Mouse (Mus musculus): ENCODE results near the gene Prss12. TPM values are rescaled to one million over a fixed set of nuclear protein-coding genes. Genes with fewer than 3 reads are reported as not detected.

The Prss12 gene
- polyA plus RNA-seq, 1 experiment from 2014 or later: 0.79 TPM

DNA sequence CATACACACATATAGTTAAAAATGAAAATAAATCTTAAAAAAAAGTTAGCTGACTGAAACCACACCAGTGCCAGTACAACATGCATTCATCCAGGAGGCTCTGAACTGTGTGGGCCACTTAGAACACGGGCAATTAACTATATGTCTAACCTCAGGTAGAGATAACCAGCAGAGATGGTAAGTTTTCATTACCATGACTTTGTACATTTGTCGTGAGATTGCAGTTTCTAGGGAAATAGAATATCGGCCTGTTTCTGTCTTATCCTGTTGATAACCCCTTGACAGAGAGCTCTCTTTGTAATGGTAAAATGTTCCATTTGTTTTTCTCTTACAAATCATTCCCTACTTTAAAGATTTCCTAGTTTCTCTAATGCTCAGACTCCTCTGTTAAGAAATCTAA, 103.8 kb downstream of the Prss12 start:
- Histone ChIP-seq H3K4me2 (ENCODE audit: low read depth, low read length) (no peak overlapping the region), H3K4me3 (ENCODE audit: low read depth, low read length) (no peak overlapping the region), H3K9ac (ENCODE audit: low read depth, low read length) (no peak overlapping the region), H3K9me3 (replicated peaks; ENCODE audit: control insufficient read depth, low read length) (no peaks in the 10 kb centered on the region), H3K27me3 (ENCODE audit: control insufficient read depth, insufficient read depth, low read depth, low read length) (no peaks in the 10 kb centered on the region), H3K4me1 (ENCODE audit: control insufficient read depth, low read depth, low read length) (peaks cover 3% of the 10 kb centered on the region; the same call in 1 of the 2 replicates), H3K36me3 (ENCODE audit: control insufficient read depth, insufficient read depth) (no peaks in the 10 kb centered on the region), H3K27ac (ENCODE audit: low read length) (no peak overlapping the region)
- no peak for ATAC-seq (ENCODE audit: low read depth)
- 27% methylated on average over 3 of the region's 3 CpGs for WGBS (ENCODE audit: insufficient replicate concordance)

DNA sequence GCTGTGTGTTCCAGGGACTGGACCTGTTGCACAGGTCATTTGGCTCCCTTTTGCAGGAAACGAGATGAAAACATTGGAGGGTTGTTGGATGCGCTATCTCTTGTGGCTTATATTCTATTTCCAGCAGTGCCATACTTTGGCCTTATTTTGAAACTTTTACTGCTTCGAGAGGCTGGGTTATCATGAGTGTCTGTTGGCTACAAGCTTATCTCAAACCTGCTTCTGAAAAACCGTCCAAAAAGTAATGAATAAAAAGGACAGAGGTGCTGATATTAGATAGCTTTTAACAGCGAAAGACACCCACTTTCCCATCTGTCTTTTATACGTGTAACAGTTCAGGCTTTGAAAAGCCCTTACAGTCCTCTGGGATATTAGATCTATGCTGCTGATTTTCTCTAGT, 107.2 kb downstream of the Prss12 start:
- H3K9ac ChIP-seq (ENCODE audit: low read depth, low read length): no peak overlapping the region
- H3K27ac ChIP-seq (ENCODE audit: low read length): peak overlapping the region; percentile 41; the same call in 1 of the 2 replicates
- H3K4me3 ChIP-seq (ENCODE audit: low read depth, low read length): no peak overlapping the region
- no peaks in the 10 kb centered on the region for H3K9me3 ChIP-seq (replicated peaks; ENCODE audit: control insufficient read depth, low read length)
- H3K4me2 ChIP-seq (ENCODE audit: low read depth, low read length): no peak overlapping the region
- no peaks in the 10 kb centered on the region for H3K27me3 ChIP-seq (ENCODE audit: control insufficient read depth, insufficient read depth, low read depth, low read length)
- 24% methylated on average over 6 of the region's 6 CpGs for WGBS (ENCODE audit: insufficient replicate concordance)
- peaks cover 3% of the 10 kb centered on the region; the same call in 1 of the 2 replicates for H3K4me1 ChIP-seq (ENCODE audit: control insufficient read depth, low read depth, low read length)
- peak; percentile 64 for ATAC-seq (ENCODE audit: low read depth)
- H3K36me3 ChIP-seq (ENCODE audit: control insufficient read depth, insufficient read depth): no peaks in the 10 kb centered on the region

GRCm38 (mm10) chr3:123555254-123555865, 108.6 kb downstream of the Prss12 start:
- Histone ChIP-seq H3K36me3 (ENCODE audit: control insufficient read depth, insufficient read depth) (no peaks in the 10 kb centered on the region), H3K4me1 (ENCODE audit: control insufficient read depth, low read depth, low read length) (peaks cover 3% of the 10 kb centered on the region; the same call in 1 of the 2 replicates), H3K9me3 (replicated peaks; ENCODE audit: control insufficient read depth, low read length) (no peaks in the 10 kb centered on the region), H3K27me3 (ENCODE audit: control insufficient read depth, insufficient read depth, low read depth, low read length) (no peaks in the 10 kb centered on the region), H3K27ac (ENCODE audit: low read length) (no peak overlapping the region), H3K9ac (ENCODE audit: low read depth, low read length) (no peak overlapping the region), H3K4me3 (ENCODE audit: low read depth, low read length) (no peak overlapping the region), H3K4me2 (ENCODE audit: low read depth, low read length) (no peak overlapping the region)
- WGBS (ENCODE audit: insufficient replicate concordance): 76% methylated on average over 7 of the region's 7 CpGs
- ATAC-seq (ENCODE audit: low read depth): no peak

Other genes starting within 250 kb of the Prss12 start
- 0.14 and 0.48 TPM in 2 replicates for gene Synpo2, start 210.8 kb upstream of the Prss12 start, polyA plus RNA-seq (2015; fragmentation: Nextera tagmentation; extraction: Ambion mirVana)
- gene Sec24d, start 179.5 kb upstream of the Prss12 start, polyA plus RNA-seq (2015; fragmentation: Nextera tagmentation; extraction: Ambion mirVana): 22.6 and 25.1 TPM in 2 replicates
- 6.8 and 6.9 TPM in 2 replicates for gene Mettl14, start 60.8 kb upstream of the Prss12 start, polyA plus RNA-seq (2015; fragmentation: Nextera tagmentation; extraction: Ambion mirVana)
- gene Ndst3, start 243.9 kb downstream of the Prss12 start, polyA plus RNA-seq (2015; fragmentation: Nextera tagmentation; extraction: Ambion mirVana): 0.06 and 0.11 TPM in 2 replicates